Mouse (Mus musculus) testis, adult 2 months (tissue): ENCODE measurements around the gene 1700029I15Rik.

Experiments
- CTCF ChIP-seq: fragments of 200-500 bp; IDR thresholded peaks from 2 replicates; pipeline ENCODE4 v1.5.1; 2012; ENCODE audit warnings: low read depth, mild to moderate bottlenecking, inconsistent platforms, low read length, moderate library complexity; ENCODE audit not compliant: control insufficient read depth, insufficient read depth, insufficient replicate concordance
- POLR2A ChIP-seq: fragments of 200-500 bp; IDR thresholded peaks from 2 replicates; pipeline ENCODE4 v1.6.1; 2012; ENCODE audit warnings: low read depth, mild to moderate bottlenecking, inconsistent platforms, low read length, moderate library complexity; ENCODE audit not compliant: control insufficient read depth

GRCm38 (mm10) chr2:92381161-92381560, 1.2 kb upstream of the 1700029I15Rik start:
- TF ChIP-seq CTCF = no peak
- TF ChIP-seq POLR2A = no peak
